Mouse (Mus musculus) layer of hippocampus, postnatal 36 days (tissue): Measurements from ENCODE around the gene Tcaf2. TPM values are rescaled to one million over a fixed set of nuclear protein-coding genes. Genes with fewer than 3 reads are reported as not detected.

Experiments used
- total RNA-seq, 2 experiments: library from RNA; stranded (reverse); gene quantifications; 2 replicates each; pipeline ENCODE4 v1.2.3; 2021

Gene Tcaf2
- total RNA-seq, 2 experiments from 2014 or later, result 0.56 to 0.62 TPM

Other genes starting within 250 kb of the Tcaf2 start
- gene Tas2r143, start 245.0 kb downstream of the Tcaf2 start, total RNA-seq, result under 1 TPM in 1 of 2 experiments, not detected in 1; 0.40 TPM
- not detected for gene Tas2r135, start 239.8 kb downstream of the Tcaf2 start, total RNA-seq
- gene Tas2r126, start 210.7 kb downstream of the Tcaf2 start, total RNA-seq, result not detected
- gene Olfr458, start 180.1 kb downstream of the Tcaf2 start, total RNA-seq, result not detected
- not detected for gene Olfr457, start 168.9 kb downstream of the Tcaf2 start, total RNA-seq
- gene Olfr456, start 158.0 kb downstream of the Tcaf2 start, total RNA-seq, result not detected
- gene Olfr455, start 97.7 kb downstream of the Tcaf2 start, total RNA-seq, result not detected
- not detected for gene Tcaf3, start 47.6 kb downstream of the Tcaf2 start, total RNA-seq
- 100 to 1,000 TPM; 221 to 227 TPM for gene Tcaf1, start 64.8 kb upstream of the Tcaf2 start, total RNA-seq
- not detected for gene Olfr453, start 94.1 kb upstream of the Tcaf2 start, total RNA-seq
- not detected for gene Olfr38, start 111.2 kb upstream of the Tcaf2 start, total RNA-seq
- not detected for gene Olfr452, start 139.8 kb upstream of the Tcaf2 start, total RNA-seq
- gene Olfr450, start 166.7 kb upstream of the Tcaf2 start, total RNA-seq, result not detected
- not detected for gene Olfr449, start 189.1 kb upstream of the Tcaf2 start, total RNA-seq
- gene Olfr448, start 245.2 kb upstream of the Tcaf2 start, total RNA-seq, result not detected